Mouse (Mus musculus): Measurements from ENCODE around the gene Sema4d.

Sema4d gene

DNA sequence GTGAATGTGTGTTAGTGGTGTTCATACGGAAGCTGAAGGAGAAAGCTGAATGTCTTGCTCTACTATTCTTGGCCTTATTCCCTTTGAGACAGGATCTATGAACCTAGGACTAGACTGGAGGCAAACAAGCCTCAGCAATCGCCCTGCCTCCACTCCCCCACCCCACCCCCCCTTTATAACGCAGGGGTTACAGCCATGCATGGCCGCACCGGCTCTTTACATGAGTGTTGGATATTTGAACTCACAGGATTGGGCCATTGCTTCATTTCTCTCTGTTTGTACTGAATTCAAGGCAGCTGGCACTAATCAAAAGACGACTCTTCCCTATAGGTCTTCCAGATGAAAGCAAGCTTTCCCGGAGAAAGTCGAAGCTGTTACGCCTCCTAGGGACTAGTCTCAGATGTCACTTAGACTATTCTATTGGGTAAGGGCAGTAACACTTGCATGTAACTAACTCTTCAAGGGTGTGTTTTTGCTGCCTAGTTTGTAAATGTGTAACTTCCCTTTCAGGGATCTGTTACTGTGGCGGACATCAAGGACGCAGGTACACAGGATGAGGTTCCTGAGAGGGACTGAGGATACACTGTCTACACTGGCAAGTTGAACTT, 151.3 kb downstream of the Sema4d start:
- DNase-seq (ENCODE audit: low spot score), result no peak

DNA sequence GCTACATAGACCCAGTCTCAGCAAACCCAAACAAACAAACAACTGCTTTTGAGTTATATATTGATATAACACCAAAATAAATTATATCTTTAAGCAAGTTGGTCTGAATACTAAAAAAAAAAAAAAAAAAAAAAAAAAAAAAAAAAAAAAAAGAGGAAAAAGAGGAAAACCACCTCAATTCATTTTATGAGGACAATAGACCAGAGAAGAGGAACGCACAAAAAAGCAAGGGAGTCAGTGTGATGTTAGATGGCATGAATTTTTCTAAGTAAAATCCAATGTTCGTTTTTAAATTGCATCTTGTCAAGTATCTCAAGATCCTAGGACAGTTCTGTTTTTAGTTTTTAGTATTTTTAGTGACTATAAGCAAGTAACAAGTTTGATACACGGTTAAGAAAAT, 152.1 kb downstream of the Sema4d start:
- no peak for DNase-seq (ENCODE audit: low spot score)

DNA sequence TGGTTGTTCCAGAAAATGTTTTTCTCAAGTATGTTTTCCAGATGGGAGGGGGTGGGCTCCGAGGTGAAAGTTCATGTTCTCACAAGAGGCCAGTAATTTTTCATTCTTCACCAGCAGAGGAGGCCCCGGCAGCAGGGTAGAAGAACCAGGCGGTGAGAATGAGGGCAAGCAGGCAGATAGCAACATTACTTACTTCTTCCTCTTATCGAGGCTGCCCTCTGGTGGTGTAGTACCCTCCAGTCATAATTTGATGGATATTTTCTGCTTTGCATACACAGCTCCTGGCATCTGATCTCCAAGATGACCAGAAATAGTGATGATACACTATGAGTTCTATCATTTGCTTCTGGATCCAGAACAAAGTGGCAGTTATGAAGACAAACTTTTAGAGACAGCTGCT, 154.6 kb downstream of the Sema4d start:
- no peak for DNase-seq (ENCODE audit: low spot score)

Measured in c-Kit-positive CD71-positive TER-119-positive erythroid progenitor cells, embryonic 14.5 days (primary cell).